Mouse (Mus musculus) kidney, adult 2 months (tissue): Measurements from ENCODE around the gene Soga3. TPM values are rescaled to one million over a fixed set of nuclear protein-coding genes. Genes with fewer than 3 reads are reported as not detected.

Experiments used
- DNase-seq: peaks from one replicate; pipeline ENCODE4 v3.0.0; 2021
- H3K27ac ChIP-seq: fragments of 200-500 bp; 2 replicates; pipeline ENCODE4 v1.5.1; 2012; ENCODE audit warnings: low read depth, low read length, control low read depth, inconsistent platforms; ENCODE audit not compliant: insufficient read depth
- H3K27me3 ChIP-seq: fragments of 200-500 bp; replicated peaks from 2 replicates; pipeline ENCODE4 v1.6.1; 2012; ENCODE audit warnings: mild to moderate bottlenecking, moderate library complexity, low read length, inconsistent platforms; ENCODE audit not compliant: control insufficient read depth, insufficient read depth
- H3K36me3 ChIP-seq: fragments of 200-500 bp; 2 replicates; pipeline ENCODE4 v1.6.1; 2012; ENCODE audit warnings: mild to moderate bottlenecking, moderate library complexity, low read length, inconsistent platforms; ENCODE audit not compliant: control insufficient read depth, insufficient read depth
- H3K4me1 ChIP-seq: fragments of 200-500 bp; 2 replicates; pipeline ENCODE4 v1.6.1; 2011; ENCODE audit warnings: low read length; ENCODE audit not compliant: control insufficient read depth, insufficient read depth
- H3K4me3 ChIP-seq: fragments of 200-500 bp; 2 replicates; pipeline ENCODE4 v1.5.1; 2011; ENCODE audit warnings: mild to moderate bottlenecking, low read depth, low read length, control low read depth; ENCODE audit not compliant: insufficient read depth
- CTCF ChIP-seq: fragments of 200-500 bp; conservative IDR thresholded peaks from 2 replicates; pipeline ENCODE4 v1.5.1; 2011; ENCODE audit warnings: low read depth, mild to moderate bottlenecking, control low read depth, low read length, moderate library complexity, mixed read lengths; ENCODE audit not compliant: insufficient read depth, insufficient read length
- POLR2A ChIP-seq: fragments of 200-500 bp; IDR thresholded peaks from one replicate; pipeline ENCODE4 v1.6.1; 2011; ENCODE audit warnings: low read depth, low read length, control low read depth
- WGBS: fragments of 180-500 bp; shearing (Covaris S2); methylation state at CpG from one replicate; pipeline ENCODE4 v1.1.7; 2018; 5-methylcytosine and 5-hydroxymethylcytosine counted together
- polyA plus RNA-seq: library from polyadenylated mRNA; depleted of rRNA; stranded (reverse); fragments of >200 nt; gene quantifications from 2 replicates; pipeline ENCODE4 v1.2.3, GENCODE M21; 2012

The Soga3 gene
- polyA plus RNA-seq, 1 experiment: 0.09 TPM

DNA sequence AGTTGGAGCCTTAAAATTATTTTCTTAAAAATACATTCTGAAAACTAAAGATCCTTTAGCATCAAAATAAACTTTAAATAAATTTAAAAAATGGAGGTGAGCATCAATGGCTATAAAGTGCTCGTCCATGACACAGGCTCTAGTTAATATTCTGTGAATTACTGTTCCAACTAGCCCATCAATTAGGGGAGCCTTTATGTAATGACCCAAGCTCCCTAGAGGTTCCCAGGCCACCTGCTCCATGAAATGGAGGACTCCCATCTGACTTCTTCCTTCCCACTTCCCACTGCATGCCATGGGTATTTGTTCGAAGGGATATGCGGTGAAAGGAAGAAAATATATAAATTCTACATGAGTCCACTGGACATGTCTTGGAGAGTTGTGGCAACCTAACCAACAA, 36.6 kb downstream of the Soga3 start:
- no peaks in the 10 kb centered on the region for H3K4me1 ChIP-seq
- TF ChIP-seq POLR2A: no peak
- no peak for TF ChIP-seq CTCF
- H3K36me3 ChIP-seq: no peaks in the 10 kb centered on the region
- H3K27ac ChIP-seq: no peak overlapping the region
- H3K27me3 ChIP-seq: no peaks in the 10 kb centered on the region
- WGBS: 87% methylated on average over 3 of the region's 3 CpGs
- H3K4me3 ChIP-seq: no peak overlapping the region
- DNase-seq: no peak

DNA sequence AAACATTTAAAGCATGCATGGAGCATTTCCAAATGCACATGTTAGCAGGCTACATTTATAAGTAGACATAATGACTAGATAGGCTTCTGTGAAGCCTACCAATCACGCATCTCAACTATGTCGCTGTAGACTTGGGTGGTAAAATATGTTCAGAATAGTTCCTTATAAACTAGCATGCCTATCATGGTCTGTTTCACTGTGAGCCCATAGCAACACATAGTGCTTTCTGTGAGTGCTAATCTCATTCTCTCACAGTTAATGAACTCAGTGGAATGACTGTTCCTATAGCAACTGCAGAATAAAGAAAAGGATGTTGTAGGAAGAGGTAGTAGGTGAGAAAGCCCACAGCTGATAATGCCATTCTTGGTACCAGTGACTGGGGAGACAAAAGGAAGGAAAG, 37.4 kb downstream of the Soga3 start:
- TF ChIP-seq CTCF (no peak), POLR2A (no peak)
- Histone ChIP-seq H3K4me1 (no peaks in the 10 kb centered on the region), H3K27ac (no peak overlapping the region), H3K36me3 (no peaks in the 10 kb centered on the region), H3K4me3 (no peak overlapping the region), H3K27me3 (no peaks in the 10 kb centered on the region)
- 87% methylated on average over 2 of the region's 2 CpGs for WGBS
- DNase-seq: no peak

DNA sequence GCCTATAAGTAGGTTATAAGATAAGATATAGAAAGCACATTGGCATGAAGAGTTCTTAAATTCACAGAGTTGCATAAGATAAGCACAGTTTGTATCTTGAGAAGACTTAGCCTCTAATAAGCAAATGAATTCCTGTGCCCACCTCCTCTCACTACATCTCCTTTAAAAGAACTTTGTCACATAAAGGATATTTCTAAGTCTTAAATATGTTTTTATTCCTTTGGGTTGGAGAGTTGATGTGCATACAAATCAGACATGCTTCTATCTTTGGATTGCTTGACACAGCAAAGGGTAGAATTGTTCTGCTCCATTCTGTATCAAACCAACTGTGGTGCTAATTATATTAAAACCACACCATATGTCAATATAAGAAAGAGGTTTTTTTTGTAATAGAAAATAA, 50.1 kb downstream of the Soga3 start:
- Histone ChIP-seq H3K4me3 (no peak overlapping the region), H3K27ac (no peak overlapping the region), H3K4me1 (no peaks in the 10 kb centered on the region), H3K27me3 (no peaks in the 10 kb centered on the region), H3K36me3 (no peaks in the 10 kb centered on the region)
- TF ChIP-seq POLR2A: no peak
- no peak for TF ChIP-seq CTCF
- no peak for DNase-seq

DNA sequence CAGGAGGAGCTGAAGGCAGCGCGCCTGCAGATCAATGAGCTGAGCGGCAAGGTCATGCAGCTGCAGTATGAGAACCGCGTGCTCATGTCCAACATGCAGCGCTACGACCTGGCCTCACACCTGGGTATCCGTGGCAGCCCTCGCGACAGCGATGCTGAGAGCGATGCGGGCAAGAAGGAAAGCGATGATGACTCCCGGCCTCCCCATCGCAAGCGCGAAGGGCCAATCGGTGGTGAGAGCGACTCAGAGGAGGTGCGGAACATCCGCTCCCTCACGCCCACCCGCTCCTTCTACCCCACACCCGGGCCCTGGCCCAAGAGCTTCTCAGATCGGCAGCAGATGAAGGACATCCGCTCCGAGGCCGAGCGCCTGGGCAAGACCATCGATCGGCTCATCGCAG, 53.2 kb downstream of the Soga3 start:
- Histone ChIP-seq H3K4me3 (no peak overlapping the region), H3K36me3 (no peaks in the 10 kb centered on the region), H3K27me3 (no peaks in the 10 kb centered on the region), H3K27ac (no peak overlapping the region), H3K4me1 (no peaks in the 10 kb centered on the region)
- DNase-seq: no peak
- TF ChIP-seq CTCF (no peak), POLR2A (no peak)
- WGBS: 98% methylated on average over 33 of the region's 33 CpGs

DNA sequence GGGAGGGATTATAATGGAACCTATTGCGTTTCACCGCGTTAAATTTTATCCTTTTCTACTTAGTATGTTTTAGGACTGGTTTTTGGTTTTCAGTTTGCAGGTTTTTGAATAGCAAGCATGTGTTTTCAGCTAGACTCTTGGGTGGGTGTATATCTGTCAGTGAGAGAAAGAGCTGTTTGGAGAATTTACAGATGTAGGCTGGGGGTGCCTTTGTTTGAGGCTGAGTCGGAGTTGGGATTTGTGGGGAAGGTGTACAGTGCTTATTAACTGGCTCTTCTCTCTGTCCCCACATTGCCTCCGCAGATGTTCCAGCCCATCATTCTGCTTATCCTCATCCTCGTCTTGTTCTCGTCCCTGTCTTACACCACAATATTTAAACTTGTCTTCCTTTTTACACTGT, 55.0 kb downstream of the Soga3 start, which contains the start of gene Gm49353:
Gm49353 (plus strand) TSS at position 313 of the 400 bp plus-strand sequence.
- H3K27me3 ChIP-seq: no peaks in the 10 kb centered on the region
- H3K4me3 ChIP-seq: no peak within 1 kb of the TSS
- H3K27ac ChIP-seq: no peak within 1 kb of the TSS
- no peaks in the 10 kb centered on the region for H3K36me3 ChIP-seq
- H3K4me1 ChIP-seq: no peaks in the 10 kb centered on the region
- WGBS: 80% methylated on average over 7 of the region's 7 CpGs
- no peak for DNase-seq
- no peak for TF ChIP-seq CTCF
- TF ChIP-seq POLR2A: no peak

DNA sequence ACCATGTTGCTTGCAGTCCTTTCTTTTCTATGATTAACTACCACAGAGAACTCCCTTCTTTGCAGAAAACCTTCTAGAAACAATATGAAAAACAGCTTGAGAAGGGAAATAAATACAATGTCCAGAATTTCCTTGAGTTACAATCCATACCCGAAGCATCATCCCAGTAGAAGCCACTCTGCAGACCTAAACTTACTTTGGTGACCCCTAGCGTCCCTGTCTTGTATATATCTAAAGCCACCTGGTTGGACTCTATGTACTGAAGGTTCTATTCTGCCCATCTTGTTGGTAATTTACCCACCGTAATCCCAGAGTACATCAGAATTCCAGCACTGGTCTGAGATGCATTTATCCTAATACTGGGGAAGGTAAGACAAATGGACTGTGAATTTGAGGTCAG, 56.2 kb downstream of the Soga3 start:
- Histone ChIP-seq H3K36me3 (no peaks in the 10 kb centered on the region), H3K27me3 (no peaks in the 10 kb centered on the region), H3K4me1 (no peaks in the 10 kb centered on the region), H3K4me3 (no peak overlapping the region), H3K27ac (no peak overlapping the region)
- no peak for TF ChIP-seq POLR2A
- TF ChIP-seq CTCF: no peak
- WGBS: 81% methylated on average over 3 of the region's 3 CpGs
- no peak for DNase-seq

DNA sequence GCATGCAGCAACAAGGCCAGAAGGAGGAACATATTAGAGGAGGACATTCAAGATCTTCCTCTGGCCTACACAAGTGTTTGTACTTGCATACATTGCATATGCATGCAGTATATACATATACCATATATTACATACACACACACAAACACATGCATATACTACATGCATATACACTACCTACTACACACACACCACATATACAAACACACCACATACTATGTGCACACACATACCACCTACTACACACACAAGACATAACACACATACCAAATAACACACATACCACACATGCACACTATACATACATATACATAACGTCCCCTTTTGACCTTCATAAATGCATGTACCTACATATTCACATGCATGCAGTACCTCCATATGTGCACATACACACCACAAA, 57.0 kb downstream of the Soga3 start:
- 88% methylated on average over 1 of the region's 1 CpGs for WGBS
- no peaks in the 10 kb centered on the region for H3K27me3 ChIP-seq
- no peaks in the 10 kb centered on the region for H3K4me1 ChIP-seq
- H3K27ac ChIP-seq: no peak overlapping the region
- no peak for DNase-seq
- no peaks in the 10 kb centered on the region for H3K36me3 ChIP-seq
- H3K4me3 ChIP-seq: no peak overlapping the region
- TF ChIP-seq POLR2A: no peak
- TF ChIP-seq CTCF: no peak

DNA sequence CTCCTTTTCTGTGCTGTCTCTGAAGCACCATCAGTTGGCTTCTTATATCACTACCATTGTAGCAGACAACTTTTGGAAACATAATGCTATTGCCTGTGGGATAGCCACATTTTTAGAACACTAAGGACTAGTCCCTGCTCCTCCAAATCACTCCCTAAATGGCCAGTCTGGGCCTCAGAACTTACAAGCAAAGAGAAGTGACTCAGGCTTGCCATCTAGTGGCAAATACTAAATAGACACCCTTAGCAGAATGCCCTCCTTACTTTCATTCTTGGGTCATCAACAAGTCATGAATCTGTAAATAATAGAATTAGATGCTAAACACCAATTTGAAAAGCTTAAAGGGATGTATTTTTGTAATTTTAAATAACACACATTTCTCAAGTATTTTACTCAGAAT, 63.1 kb downstream of the Soga3 start:
- no peak overlapping the region for H3K4me3 ChIP-seq
- no peak overlapping the region for H3K27ac ChIP-seq
- H3K4me1 ChIP-seq: no peaks in the 10 kb centered on the region
- H3K36me3 ChIP-seq: no peaks in the 10 kb centered on the region
- TF ChIP-seq CTCF: peak; percentile 35; the same call in 1 of the 2 replicates
- TF ChIP-seq POLR2A: no peak
- no peaks in the 10 kb centered on the region for H3K27me3 ChIP-seq
- DNase-seq: peak; percentile 32
